Mouse (Mus musculus) embryonic fibroblast, embryonic 13.5 days (primary cell): ENCODE measurements at regions not wholly inside any gene's neighbourhood (a gene's known extent, or its start where the extent isn't known, plus 50 kb on each side); places are given as distances from the start of the nearest gene placed in this dataset.

ENCODE experiments used
- CTCF ChIP-seq: IDR thresholded peaks from 2 replicates; pipeline ENCODE4 v1.5.1; 2011; ENCODE audit warnings: mild to moderate bottlenecking, control low read depth, low read length, moderate library complexity, borderline replicate concordance; ENCODE audit not compliant: insufficient read depth
- POLR2A ChIP-seq: IDR thresholded peaks from 2 replicates; pipeline ENCODE4 v1.6.1; 2011; ENCODE audit warnings: low read depth, mild to moderate bottlenecking, control low read depth, low read length, moderate library complexity

DNA sequence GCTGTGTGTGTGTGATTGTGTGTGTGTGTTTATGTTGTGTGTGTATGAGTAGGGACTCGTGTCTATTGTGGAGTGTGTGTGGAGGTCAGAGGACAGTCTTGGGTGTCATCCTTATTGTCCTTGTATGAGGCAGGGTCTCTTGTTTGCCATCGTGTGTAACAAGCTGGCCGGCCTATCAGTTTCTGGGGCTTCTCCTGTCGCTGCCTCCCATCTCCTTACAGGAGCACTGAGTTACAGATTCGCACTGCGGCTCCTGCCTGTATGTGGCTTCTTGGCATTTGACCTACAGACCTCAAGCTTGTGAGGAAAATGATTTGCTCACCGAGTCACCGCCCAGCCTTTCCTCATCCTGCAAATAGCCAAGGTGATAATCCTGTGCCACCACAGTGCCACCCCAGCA, 112.6 kb upstream of the Eef2kmt start:
- no peak for TF ChIP-seq CTCF
- no peak for TF ChIP-seq POLR2A
